Mouse (Mus musculus) small intestine, adult 2 months (tissue): ENCODE measurements around the gene Ranbp6.

ENCODE experiments used
- CTCF ChIP-seq: fragments of 200-500 bp; IDR thresholded peaks from 2 replicates; pipeline ENCODE4 v1.5.1; 2012; ENCODE audit warnings: low read depth, mild to moderate bottlenecking, control low read depth, inconsistent platforms, low read length, moderate library complexity, mixed read lengths; ENCODE audit not compliant: insufficient replicate concordance, insufficient read length; ENCODE audit errors: extremely low read depth
- POLR2A ChIP-seq: fragments of 200-500 bp; IDR thresholded peaks from 2 replicates; pipeline ENCODE4 v1.6.1; 2012; ENCODE audit warnings: low read depth, mild to moderate bottlenecking, control low read depth, inconsistent platforms, low read length, moderate library complexity

GRCm38 (mm10) chr19:29842973-29843372, 30.2 kb upstream of the Ranbp6 start:
- TF ChIP-seq POLR2A (no peak), CTCF (no peak)
